Mouse (Mus musculus) heart, postnatal 14 days (tissue): ENCODE measurements around the gene Tef. TPM values are rescaled to one million over a fixed set of nuclear protein-coding genes. Genes with fewer than 3 reads are reported as not detected.

Source experiments
- DNase-seq, 2 experiments: peaks; one replicate each; pipeline ENCODE4 v3.0.0; 2021 to 2022
- intact Hi-C: fragments of 180-260 bp; cut with DNase I; formaldehyde crosslinking; loops from one replicate; pipeline ENCODE4 v1.15.1; 2025
- total RNA-seq, 2 experiments: library from RNA; stranded (reverse); gene quantifications; 2 replicates each; pipeline ENCODE4 v1.2.3; 2021

Gene Tef
- total RNA-seq, 2 experiments from 2014 or later = 69.3 to 93.0 TPM

DNA sequence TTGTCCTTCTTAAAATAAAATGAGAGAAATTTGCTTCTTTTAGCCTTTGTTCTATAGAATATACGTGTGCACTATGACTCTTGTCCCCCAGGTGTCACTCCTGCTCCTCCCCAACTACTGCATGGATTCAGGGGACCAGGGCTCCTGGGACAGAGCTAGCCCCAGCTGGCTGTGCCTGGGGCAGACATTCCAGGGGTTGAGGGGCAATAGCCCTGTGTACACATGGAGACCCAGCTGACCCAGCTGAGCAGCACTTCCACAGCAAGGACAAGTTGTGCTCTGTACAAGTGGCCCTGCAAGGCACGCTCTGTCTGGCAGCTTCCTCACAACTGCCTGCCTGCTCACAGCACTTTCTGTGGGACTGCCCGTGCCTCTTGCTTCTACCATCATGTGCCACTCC lies 6.0 kb upstream of the Tef start:
- intact Hi-C loops = loop anchor here (5.0 kb wide), 1 partner anchor 49 kb away; the partner anchor contains the start of genes Rangap1 and Zc3h7b
- peak; percentile 40 to 44 for DNase-seq

DNA sequence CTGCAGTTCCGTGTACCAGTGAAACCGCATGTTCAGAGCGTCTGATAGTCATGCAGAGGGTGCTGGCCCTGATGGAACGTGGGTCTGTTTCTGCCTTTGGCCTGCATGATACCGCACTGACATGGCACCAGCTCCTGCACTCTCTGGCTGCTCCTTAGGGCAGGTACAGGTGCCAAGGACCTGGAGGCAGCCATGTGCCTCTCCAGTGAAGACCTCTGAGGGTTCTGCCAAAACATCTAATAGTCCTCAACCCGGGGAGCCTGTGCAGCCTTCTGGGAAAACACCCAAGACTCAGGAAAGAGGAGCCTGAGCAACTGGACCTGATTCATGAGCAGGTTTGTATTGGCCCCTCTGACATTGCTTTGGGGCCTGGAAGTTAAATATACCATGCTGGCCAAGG lies 4.4 kb upstream of the Tef start:
- intact Hi-C loops = loop anchor here (5.0 kb wide), 1 partner anchor 51 kb away; the partner anchor contains the start of genes Rangap1 and Zc3h7b
- DNase-seq = no peak

DNA sequence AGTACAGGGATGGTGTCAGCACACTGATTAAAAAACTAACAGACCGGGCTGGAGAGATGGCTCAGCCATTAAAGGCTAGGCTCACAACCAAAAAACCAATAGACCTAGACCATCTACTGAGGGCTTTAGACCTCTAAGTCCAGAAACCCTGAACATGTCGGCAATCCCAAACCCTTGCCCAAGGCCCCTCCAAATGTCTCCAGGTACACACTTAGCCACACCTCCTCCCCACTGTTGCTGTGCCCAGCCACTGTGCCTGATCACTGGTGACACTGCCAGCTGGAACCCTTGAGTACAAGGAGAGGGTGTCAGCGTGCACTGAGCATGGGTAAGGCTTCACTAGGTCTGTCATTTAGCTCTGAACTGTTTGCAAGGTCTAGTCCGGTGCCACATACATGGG lies 3.8 kb upstream of the Tef start:
- no peak for DNase-seq
- intact Hi-C loops = loop anchor here (5.0 kb wide), 1 partner anchor 51 kb away; the partner anchor contains the start of genes Rangap1 and Zc3h7b

DNA sequence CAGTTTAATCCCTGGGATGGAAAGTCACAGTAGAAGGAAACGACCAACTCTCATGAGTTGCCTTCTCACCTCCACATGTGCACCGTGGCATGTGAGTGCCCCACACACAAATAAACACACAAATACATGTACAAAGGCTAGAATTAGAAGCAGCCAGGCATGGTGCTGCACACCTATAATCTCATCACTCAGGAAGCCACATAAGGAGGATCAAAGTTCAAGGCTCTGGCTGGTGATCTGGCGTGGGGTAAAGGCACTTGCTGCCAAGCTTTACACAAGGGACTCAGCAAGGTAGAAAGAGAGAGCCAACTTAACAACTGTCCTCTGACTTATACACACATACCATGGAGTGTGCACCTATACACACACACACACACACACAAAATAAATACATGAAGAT lies 1.8 kb upstream of the Tef start:
- DNase-seq = no peak
- intact Hi-C loops = no loop called here

DNA sequence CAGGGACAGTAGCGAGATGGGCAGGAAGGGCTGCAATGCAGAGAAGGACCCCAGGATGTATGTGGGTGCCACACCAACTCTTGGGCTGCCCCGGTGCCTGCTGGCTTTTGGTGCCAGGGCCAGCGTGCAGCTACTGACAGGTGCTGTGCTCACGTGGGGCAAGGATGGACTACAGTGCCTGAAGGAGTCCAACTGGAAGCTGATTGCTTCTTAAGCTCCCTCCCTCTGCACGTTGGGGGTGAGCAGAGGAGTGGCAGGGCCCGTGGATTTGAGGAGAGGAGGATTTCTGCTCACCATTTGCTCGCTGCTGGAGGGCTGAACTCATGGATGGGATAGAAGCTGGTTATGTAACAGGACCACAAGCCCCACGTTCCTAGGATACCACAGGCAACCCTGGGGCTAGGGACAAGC lies 725 bp downstream of the Tef start:
- DNase-seq = no peak
- intact Hi-C loops = no loop called here

DNA sequence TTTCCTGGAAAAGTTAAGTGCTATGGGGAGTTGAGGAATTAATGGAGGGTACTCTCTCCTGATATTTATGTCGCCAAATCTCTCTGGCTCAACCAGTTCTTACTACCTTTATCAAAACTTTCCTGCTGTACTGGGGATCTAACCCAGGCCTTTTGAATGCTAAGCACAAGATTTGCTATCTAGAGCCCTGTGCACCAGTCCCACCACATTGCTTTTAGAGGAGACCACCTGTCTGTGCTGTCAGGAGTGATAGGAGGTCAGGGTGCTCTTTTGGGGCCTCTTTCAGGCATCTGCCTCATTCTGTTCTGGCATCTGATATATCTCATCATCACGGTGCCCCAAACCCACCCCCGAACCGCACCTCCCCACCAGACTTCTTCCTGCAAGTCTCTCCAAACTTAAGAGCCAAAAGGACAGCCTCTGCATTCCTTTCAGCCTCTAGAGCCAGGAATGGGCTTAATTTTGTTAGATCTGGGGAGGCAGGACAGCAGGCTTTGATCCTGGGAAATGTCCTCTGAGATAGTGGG lies 1.3 kb downstream of the Tef start:
- intact Hi-C loops = no loop called here

DNA sequence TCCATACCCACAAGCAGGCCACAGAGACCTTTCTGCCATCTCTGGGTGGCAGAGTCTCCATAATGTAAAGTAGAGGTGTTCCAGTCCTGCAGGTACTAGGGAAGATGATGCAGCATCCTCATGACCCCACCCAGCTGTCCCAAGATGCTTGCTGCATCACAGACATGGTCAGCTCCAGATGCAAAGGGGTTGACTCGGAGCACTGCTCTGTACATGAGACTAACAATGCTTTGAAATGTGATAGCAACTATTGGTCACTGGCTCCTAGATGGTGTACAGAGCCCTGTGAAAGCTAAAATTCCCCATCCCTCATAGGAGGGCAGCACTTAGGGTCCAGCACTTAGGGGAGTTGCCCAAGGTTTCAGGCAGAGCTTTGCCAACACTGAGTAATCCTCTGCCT lies 2.0 kb downstream of the Tef start:
- DNase-seq = no peak
- intact Hi-C loops = no loop called here

More for the DNA sequence above, 1.3 kb downstream of the Tef start:
- DNase-seq = no peak

DNA sequence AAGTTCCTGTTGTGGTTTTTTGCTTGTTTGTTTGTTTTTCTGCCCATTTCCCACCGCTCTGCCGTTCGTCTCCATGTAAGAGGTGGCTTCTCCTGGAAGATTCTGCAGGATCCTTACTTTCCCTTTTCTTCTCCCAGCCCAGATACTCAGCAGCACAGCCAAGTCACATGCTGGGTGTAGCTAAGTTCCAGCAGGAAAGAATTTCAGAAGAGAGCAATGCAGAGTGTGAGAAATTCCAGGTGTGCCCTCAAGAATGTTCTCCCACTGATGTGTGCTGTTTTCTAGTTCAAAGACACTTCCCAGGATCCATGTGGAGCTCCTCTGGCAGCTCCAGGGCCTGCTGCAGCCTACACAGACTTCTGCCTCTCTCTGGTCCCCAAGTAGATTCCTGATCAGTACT lies 2.7 kb downstream of the Tef start:
- intact Hi-C loops = no loop called here

DNA sequence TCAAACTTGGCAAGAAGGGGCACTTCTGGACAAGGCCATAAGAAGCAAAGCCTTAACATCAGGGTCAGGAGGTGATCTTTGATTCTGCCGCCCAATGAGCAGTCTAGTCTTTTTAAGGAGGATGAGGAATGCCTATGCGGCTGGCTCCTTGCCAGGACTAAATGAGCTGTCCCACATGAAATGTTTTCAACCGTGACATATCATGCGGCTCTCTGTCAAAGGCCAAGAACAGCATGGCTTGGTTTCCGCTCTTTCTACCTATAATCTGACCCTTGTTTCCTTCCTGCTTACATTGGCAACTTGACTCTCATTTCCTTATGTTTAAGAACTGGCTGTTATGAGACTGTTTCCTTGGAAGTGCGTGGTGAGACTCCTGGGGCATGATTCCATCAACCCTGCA lies 3.4 kb downstream of the Tef start:
- DNase-seq = peak; percentile 47 to 51
- intact Hi-C loops = no loop called here

More for the DNA sequence above, 2.7 kb downstream of the Tef start:
- DNase-seq = no peak

DNA sequence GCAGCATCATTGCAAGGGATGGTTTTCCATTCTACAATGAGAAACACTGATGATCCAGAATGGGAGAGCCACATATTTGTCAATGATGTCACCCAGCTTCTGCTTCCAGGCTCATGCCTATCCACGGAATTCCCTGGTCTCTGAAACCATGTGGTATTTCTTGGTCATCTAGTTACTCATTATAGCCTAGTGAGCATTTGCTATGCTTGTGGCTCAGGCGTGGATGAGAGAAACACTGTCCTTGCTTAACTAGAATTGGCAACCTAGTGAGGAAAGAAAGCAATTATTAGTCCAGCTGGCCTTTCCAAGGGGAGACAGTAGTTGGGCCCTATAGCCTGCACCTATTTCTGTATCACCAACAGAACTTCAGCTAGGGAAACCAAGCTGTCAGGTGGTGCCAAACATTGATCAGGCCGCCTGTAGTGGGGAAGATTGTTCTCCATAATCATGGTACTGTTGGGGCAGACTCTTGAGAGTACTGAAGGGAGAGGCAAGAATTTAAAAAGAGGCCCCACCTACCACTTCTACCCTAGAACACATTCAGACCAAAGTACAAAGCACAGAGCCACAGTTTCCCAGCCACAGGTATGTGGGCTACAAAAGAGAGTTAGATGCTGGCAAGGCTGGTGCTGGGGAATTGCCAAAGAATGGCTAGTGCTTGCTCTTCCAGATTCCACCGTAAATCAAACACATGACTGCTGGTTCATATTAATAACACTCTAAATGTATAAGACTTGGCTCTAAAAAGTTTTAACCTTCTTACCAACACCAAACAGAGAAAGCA lies 4.6 kb downstream of the Tef start:
- intact Hi-C loops = no loop called here
- no peak for DNase-seq

DNA sequence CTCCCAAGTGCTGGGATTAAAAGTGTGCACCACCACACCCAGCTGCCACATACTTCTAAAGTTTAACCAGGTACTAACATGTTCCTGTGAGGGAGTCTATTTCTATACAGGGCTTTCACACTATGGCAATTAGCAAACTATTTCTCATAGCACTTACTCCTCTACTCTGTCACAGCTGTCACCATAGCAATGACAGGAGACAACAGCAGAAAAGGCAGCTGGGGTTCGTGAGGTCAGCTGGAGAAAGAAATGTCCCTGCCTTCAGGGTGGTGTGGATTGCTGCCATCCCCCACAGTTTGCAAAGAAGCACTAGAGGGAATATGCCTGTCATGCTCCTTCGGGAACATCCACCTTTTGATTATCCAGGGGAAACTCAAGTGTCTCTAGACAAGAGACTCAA lies 6.6 kb downstream of the Tef start:
- intact Hi-C loops = no loop called here
- no peak for DNase-seq

DNA sequence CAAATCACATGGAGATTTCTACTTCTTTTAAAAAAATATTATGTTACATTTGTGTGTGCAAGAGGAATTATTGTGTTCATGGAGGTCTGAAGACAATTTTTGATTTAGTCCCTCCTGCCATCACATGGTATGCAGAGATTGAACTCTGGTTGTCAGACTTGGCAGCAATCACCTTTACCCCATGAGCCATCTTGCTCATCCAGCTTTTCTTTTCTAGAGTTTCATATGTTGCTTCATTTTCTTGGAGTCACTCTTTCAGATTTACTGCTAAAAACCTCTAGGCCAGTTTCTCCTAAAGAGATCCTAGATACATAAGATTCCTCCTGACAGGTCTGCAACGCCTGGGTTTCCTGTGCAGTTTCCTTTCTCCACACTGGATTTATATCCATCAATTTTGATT lies 7.3 kb downstream of the Tef start:
- intact Hi-C loops = no loop called here

DNA sequence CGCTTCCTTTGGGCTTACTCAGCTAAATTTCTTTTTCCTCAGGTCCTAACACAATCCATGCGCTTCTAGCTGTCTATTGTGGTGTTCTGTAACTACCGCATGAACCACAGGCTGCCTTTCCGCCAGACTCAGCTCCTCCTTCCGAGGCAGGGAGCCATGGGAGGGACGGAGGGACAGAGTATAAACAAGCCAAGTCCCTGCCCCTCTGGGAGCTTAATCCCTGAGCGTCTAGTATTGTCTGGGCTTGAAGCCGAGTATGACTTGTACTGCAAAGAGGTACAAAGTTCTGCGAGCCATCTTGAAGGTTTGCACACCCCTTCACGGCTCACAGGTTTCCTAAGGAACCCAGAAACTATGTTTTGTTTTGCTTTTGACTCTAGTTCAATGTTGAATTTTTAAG lies 7.9 kb downstream of the Tef start:
- intact Hi-C loops = loop anchor here (2.0 kb wide), 2 partner anchors 49 to 65 kb away; partner anchors contain the start of genes Rangap1, Tob2 and Zc3h7b
- peak; percentile 91 to 96 for DNase-seq

More for the DNA sequence above, 7.3 kb downstream of the Tef start:
- DNase-seq = no peak

DNA sequence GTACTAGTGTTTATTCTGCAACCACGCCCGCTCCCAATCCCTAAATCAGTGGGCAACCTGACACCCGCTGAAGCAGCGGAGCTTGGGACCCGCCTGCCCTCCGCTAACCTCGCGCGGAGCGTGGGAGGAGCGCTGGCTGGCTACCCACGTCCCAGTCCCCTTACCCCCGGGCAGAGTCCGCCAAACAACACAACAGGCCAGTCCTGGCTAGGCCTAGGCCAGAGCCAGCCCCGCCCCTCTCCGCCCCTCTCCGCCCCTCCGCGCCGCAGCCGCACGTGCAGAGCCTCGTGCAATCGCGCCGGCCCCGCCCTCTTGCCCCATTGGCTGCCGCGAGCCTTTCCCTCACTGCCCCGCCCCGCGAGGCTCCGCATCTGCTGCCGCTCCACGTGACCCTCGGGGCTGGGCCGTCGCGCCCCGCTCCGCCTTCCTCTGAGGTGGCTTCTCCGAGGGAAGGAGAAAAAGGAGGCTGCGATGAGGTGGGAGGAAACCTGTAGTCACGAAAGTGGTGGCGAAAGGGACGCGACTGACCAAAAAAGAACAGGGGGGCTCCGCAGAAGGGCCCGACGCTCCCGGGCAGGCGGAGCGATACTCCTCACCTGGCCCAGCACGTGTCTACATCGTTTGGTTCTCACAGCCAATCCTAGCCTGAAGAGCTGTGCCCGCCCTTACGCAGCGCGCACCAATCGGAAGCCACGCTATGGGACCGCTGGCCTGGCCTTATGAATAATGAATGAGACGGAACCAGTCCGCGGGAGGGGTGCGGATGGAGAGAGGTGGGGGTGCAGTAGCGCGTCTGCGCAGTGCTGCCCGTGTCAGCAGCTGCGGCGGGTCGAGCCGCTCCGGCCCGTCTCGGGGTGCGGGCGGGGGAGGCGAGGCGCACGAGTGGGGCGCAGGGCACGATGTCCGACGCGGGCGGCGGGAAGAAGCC lies 8.7 kb downstream of the Tef start:
- peak; percentile 99 for DNase-seq
- intact Hi-C loops = loop anchor here (2.0 kb wide), 2 partner anchors 48 to 66 kb away; partner anchors contain the start of genes Rangap1, Tob2 and Zc3h7b

DNA sequence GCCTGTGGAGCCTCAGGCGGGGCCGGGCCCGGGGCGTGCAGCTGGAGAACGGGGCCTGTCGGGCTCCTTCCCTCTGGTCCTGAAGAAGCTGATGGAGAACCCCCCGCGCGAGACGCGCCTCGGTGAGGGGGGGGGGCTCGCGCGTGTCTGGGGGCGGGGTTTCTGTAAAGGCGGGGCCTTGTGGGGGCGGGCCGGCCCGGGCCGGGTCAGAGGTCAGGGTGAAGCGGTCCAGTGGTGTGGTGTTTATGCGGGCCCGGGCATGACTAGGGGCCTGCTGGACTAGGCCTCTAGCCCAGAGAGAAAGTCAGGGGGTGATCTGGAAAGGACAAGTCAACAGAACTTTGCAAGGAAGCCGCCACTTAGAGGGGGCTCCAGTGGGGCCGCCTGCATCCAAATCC lies 9.4 kb downstream of the Tef start:
- intact Hi-C loops = loop anchor here (2.0 kb wide), 2 partner anchors 47 to 67 kb away; partner anchors contain the start of genes Rangap1, Tob2 and Zc3h7b
- no peak for DNase-seq

DNA sequence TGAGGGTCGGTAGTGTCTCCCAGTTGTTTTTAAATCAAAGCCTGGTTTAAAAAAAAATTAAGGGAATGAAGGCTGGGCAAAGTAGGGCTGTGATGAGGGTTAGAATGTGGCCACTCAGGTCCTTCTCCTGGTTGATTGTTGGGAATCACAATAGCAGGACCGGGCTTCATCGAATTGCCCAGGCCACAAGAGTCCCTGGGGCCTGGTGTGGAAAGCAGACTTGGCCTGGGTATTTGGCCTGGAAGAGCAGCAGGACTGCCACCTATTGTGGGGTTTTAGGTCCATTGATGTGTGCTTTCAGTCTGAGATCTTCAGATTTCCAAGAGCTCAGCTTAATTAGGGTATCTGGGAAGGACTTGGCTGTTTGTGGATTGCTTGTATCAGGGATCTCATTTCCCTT lies 10.1 kb downstream of the Tef start:
- intact Hi-C loops = no loop called here
- DNase-seq = no peak

DNA sequence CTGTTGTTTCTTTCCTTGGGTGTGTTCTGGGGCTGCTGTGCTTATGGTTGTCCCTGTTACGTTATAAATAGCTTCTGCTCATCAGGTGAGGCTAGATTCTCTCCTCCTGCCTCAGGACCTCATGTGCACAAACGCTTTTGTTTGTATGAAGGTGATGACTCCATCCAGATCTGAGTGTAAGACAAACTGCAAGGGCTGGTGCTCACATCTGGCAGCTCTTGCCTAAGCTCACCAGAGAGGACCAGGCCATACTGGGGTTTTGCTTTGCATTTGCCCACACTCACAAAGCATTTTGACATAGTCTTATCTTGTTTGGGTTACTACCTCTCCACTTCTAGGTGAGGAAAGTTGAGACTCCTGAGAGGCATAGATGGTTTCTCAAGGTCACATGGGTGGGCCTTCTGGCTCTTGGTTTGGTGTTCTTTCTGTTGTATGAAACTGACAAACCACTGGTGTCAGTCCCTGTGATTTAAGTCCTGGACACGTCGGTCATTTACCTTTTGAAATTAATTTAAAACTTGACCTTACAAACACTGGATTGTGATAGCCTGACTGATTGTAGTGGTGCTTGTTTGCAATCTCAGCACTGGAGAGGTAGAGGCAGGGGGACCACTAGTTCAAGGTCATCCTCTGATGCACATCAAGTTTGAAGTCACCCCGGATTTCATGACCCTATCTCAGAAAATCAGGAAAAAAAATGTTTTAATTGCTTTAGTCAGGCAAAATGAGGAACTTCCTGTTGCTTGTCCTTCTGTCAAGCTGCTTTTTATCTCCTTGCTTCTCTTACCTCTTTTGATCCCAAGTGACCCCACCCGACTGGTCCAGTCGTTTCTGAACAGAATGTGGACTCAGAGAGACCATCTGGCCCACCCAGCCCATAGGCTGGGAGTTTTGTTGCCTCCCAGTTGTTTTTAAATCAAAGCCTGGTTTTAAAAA lies 10.7 kb downstream of the Tef start:
- no peak for DNase-seq
- intact Hi-C loops = no loop called here

DNA sequence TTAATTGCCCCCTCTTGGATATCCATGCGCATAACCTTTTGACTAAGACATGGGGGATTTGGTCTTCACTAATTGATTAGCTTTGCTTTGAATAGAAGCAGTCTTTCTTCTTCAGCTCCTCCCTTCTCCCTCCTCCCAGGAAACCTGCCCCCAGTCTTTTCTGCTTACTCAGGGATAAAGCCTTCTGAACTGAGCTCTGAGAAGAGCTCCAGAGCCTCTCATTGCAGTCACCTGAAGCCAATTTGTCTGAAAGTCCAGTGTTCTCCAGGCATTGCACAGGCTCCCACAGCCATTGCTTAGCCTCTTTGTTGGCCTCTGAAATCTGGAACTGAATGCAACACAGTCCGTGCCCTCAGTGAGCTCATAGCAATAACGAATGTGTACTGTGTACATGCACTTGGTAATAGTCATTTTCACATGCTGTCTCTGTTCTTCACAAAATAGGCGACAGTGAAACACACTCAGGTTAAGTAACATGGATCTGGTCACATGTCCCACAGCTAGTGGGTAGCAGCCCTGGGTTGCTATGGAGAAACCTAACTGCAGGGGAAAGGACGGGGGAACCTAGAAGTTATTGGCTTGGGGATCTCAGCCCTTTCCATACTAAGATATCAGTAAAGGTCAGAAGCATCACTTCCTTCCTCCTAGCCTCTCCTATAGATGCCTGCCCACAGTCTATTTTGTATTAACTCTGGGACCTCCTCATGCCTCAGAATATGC lies 11.9 kb downstream of the Tef start:
- intact Hi-C loops = no loop called here

More for the DNA sequence above, 11.9 kb downstream of the Tef start:
- DNase-seq = no peak
